ENCODE assay signal across 8 mouse cellular contexts in the genomic region with DNA sequence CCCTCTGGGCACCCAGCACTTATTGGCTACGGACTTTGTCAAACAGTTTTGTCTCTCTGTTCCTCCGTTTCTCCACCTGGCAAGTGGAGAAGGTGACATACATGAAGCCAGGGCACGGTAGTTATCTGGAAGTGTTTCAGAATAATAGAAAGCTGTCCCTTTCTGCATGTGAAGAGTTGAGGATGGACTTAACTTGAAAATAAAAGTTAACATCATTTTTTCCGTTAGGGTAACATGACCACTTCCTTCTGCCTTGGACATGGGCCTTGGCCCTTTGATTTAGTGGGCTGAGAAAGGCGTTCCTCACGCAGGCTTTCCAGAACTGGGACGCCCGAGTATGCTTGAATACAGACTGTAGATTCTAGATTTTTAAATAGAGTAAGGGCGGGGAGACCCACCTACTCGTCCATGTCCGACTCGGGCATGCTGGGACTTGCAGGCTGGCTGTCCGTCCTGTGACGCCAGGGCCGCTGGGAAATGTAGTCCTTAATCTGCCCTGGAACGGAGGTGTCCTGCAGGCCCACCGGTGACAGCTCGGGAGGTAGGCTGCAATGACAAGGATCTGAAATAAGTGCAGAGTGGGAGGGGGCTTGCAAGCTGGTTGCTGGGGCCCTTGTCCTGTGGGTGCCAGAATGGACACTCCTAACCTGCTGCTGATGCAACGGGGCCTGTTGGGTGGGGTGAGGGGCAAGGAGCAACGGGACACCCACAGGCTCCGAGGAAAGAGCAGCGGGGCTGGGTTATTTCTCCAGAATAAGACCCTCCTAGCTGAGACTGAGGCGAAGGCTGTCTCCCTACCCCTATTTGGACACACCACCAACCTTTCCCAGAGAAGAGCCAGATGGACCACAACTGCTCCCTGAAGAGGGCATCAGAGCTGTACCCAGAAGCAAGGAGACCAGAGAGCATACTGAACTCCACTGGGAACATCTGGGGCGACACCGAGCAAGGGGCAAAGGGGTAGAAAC. TPM values are rescaled to one million over a fixed set of nuclear protein-coding genes. Genes with fewer than 3 reads are reported as not detected.
DNase-seq lines count a peak whose midpoint lies in the region; ATAC-seq and TF ChIP-seq lines count a peak whose summit lies in the region.

TSS of gene Inpp5b (plus strand) at position 475 of the 968 bp plus-strand sequence.

- peak within 1 kb of the TSS; percentile 58 for H3K4me3 ChIP-seq in hindbrain, embryonic 12.5 days
- peak within 1 kb of the TSS; percentile 57 for H3K4me3 ChIP-seq in lung, postnatal 0 days (ENCODE audit: low read depth, low read length)

- H3K4me1 ChIP-seq in hindbrain, embryonic 12.5 days = peaks cover 17% of the 10 kb centered on the region
- H3K4me1 ChIP-seq in lung, postnatal 0 days (ENCODE audit: insufficient read depth, low read depth, low read length) = 0 out of 2 replicates have a peak, but pooled peaks cover 4% of the 10 kb centered on the region

- 19% methylated on average over 25 of the region's 25 CpGs for WGBS in hindbrain, embryonic 12.5 days
- 13% methylated on average over 25 of the region's 25 CpGs for WGBS in lung, postnatal 0 days

- no peak within 1 kb of the TSS for H3K27ac ChIP-seq in hindbrain, embryonic 12.5 days
- H3K27ac ChIP-seq in lung, postnatal 0 days (ENCODE audit: low read length) = no peak within 1 kb of the TSS

- ATAC-seq in hindbrain, embryonic 12.5 days (ENCODE audit: low FRiP score) = peak; percentile 88
- peak; percentile 91 for ATAC-seq in lung, postnatal 0 days

- DNase-seq in R1 (ENCODE audit: low read depth, low spot score) = peak; percentile 78
- peak; percentile 84 to 88 for DNase-seq in cerebellum, postnatal 14 days
- peak; percentile 71 to 81 for DNase-seq in frontal cortex, postnatal 14 days (ENCODE audit: low spot score in 2 of 2)
- DNase-seq in layer of hippocampus, postnatal 10 days (ENCODE audit: low spot score in 2 of 2) = peak; percentile 80 to 87
- DNase-seq in lung, postnatal 0 days (ENCODE audit: low spot score) = peak; percentile 77
- DNase-seq in ovary, postnatal 14 days (ENCODE audit: low spot score) = peak; percentile 65
- peak; percentile 59 to 63 for DNase-seq in thymus, postnatal 10 days (ENCODE audit: low spot score in 2 of 2)

- peaks cover 6% of the 10 kb centered on the region; the same call in 1 of the 2 replicates for H3K36me3 ChIP-seq in hindbrain, embryonic 12.5 days
- no peaks in the 10 kb centered on the region for H3K36me3 ChIP-seq in lung, postnatal 0 days (ENCODE audit: insufficient read depth, low read length)

- TF ChIP-seq EP300 in lung, postnatal 0 days (IDR thresholded peaks at IDR 0.05) = no peak

- TF ChIP-seq CTCF in lung, postnatal 0 days (IDR thresholded peaks at IDR 0.05) = no peak

- H3K9ac ChIP-seq in hindbrain, embryonic 12.5 days = peak within 1 kb of the TSS; percentile 69
- H3K9ac ChIP-seq in lung, postnatal 0 days (replicated peaks; ENCODE audit: low read depth) = peak within 1 kb of the TSS; percentile 51

- H3K9me3 ChIP-seq in hindbrain, embryonic 12.5 days (replicated peaks) = no peaks in the 10 kb centered on the region
- no peaks in the 10 kb centered on the region for H3K9me3 ChIP-seq in lung, postnatal 0 days (ENCODE audit: low read length)

- peak within 1 kb of the TSS; percentile 78 for H3K4me2 ChIP-seq in hindbrain, embryonic 12.5 days (replicated peaks)
- peak within 1 kb of the TSS; percentile 73 for H3K4me2 ChIP-seq in lung, postnatal 0 days (replicated peaks; ENCODE audit: low read depth, low read length)

- no peaks in the 10 kb centered on the region for H3K27me3 ChIP-seq in hindbrain, embryonic 12.5 days
- H3K27me3 ChIP-seq in lung, postnatal 0 days (replicated peaks; ENCODE audit: insufficient read depth, low read length) = no peaks in the 10 kb centered on the region

RNA-seq across cellular contexts. Expression of gene Inpp5b, which starts in this region (rescaled TPM):
- polyA plus RNA-seq in hindbrain, embryonic 12.5 days (2016; fragmentation: Nextera tagmentation; extraction: Ambion mirVana) = 23.7 and 25.8 TPM in 2 replicates
- total RNA-seq in layer of hippocampus, postnatal 10 days (2021) = 10 to 100 TPM; 37.8 to 38.9 TPM
- 59.6 and 62.9 TPM in 2 replicates for polyA plus RNA-seq in lung, postnatal 0 days (2015; fragmentation: Nextera tagmentation; extraction: Ambion mirVana)
